Mouse (Mus musculus) hindlimb bud, embryonic 11.5 days (tissue): ENCODE results near the gene Usp10.

Experiments used
- DNase-seq: peaks from one replicate; pipeline ENCODE4 v3.0.0-alpha.2; 2012; ENCODE audit warnings: low read depth, low spot score; ENCODE audit errors: extremely low spot score

Usp10 gene

GRCm38 (mm10) chr8:119955333-119955732, 45.2 kb downstream of the Usp10 start:
- DNase-seq = no peak

GRCm38 (mm10) chr8:119958076-119958475, 47.9 kb downstream of the Usp10 start:
- no peak for DNase-seq

GRCm38 (mm10) chr8:119960531-119961104, 50.5 kb downstream of the Usp10 start:
- no peak for DNase-seq

GRCm38 (mm10) chr8:119964859-119965258, 54.7 kb downstream of the Usp10 start:
- DNase-seq = no peak

GRCm38 (mm10) chr8:119967435-119967834, 57.3 kb downstream of the Usp10 start:
- no peak for DNase-seq

GRCm38 (mm10) chr8:119970169-119970568, 60.0 kb downstream of the Usp10 start:
- no peak for DNase-seq

GRCm38 (mm10) chr8:119972558-119972957, 62.4 kb downstream of the Usp10 start:
- DNase-seq = no peak

GRCm38 (mm10) chr8:119978770-119979381, 68.7 kb downstream of the Usp10 start:
- no peak for DNase-seq

GRCm38 (mm10) chr8:119981253-119981652, 71.1 kb downstream of the Usp10 start:
- DNase-seq = no peak

GRCm38 (mm10) chr8:119984085-119984484, 73.9 kb downstream of the Usp10 start:
- DNase-seq = no peak

- DNase-seq = no peak
Observed at GRCm38 (mm10) chr8:119986174-119986573, 76.0 kb downstream of the Usp10 start.

GRCm38 (mm10) chr8:119988087-119988486, 77.9 kb downstream of the Usp10 start:
- DNase-seq = no peak

- DNase-seq = no peak
Observed at GRCm38 (mm10) chr8:119992249-119992648, 82.1 kb downstream of the Usp10 start, which contains the start of gene Crispld2. Crispld2 (plus strand) TSS chr8:119992438.

- no peak for DNase-seq
Observed at GRCm38 (mm10) chr8:119994114-119994513, 84.0 kb downstream of the Usp10 start.

- DNase-seq = no peak
Observed at GRCm38 (mm10) chr8:119994556-119994955, 84.4 kb downstream of the Usp10 start.

- DNase-seq = no peak
Observed at GRCm38 (mm10) chr8:119997266-119997665, 87.1 kb downstream of the Usp10 start.

GRCm38 (mm10) chr8:120000461-120000860, 90.3 kb downstream of the Usp10 start:
- no peak for DNase-seq

- DNase-seq = no peak
Observed at GRCm38 (mm10) chr8:120001712-120002111, 91.6 kb downstream of the Usp10 start.

GRCm38 (mm10) chr8:120002348-120002747, 92.2 kb downstream of the Usp10 start:
- no peak for DNase-seq

- DNase-seq = no peak
Observed at GRCm38 (mm10) chr8:120004154-120004702, 94.1 kb downstream of the Usp10 start.

GRCm38 (mm10) chr8:120004705-120005381, 94.7 kb downstream of the Usp10 start:
- DNase-seq = peak; percentile 62

GRCm38 (mm10) chr8:120006645-120007160, 96.5 kb downstream of the Usp10 start:
- no peak for DNase-seq
